8 mouse cellular contexts compared by ENCODE assay signal in genomic region chr4:111414399-111414798, GRCm38 (mm10). TPM values are rescaled to one million over a fixed set of nuclear protein-coding genes. Genes with fewer than 3 reads are reported as not detected.
A peak's percentile ranks its signal among the peaks of the same experiment; 100 is the strongest.
DNase-seq lines count a peak whose midpoint lies in the region; ATAC-seq and TF ChIP-seq lines count a peak whose summit lies in the region.

No protein-coding gene starts in this region.

- no peaks in the 10 kb centered on the region for H3K4me1 ChIP-seq in cerebellum, adult 2 months (ENCODE audit: control insufficient read depth, insufficient read depth, low read length)
- peaks cover 7 to 42% of the 10 kb centered on the region in 2 experiments for H3K4me1 ChIP-seq in CH12.LX (ENCODE audit: control insufficient read depth in 1 of 2, insufficient read depth in 2 of 2)
- peaks cover 28% of the 10 kb centered on the region for H3K4me1 ChIP-seq in forebrain, embryonic 12.5 days
- H3K4me1 ChIP-seq in hindbrain, embryonic 14.5 days (replicated peaks; ENCODE audit: control insufficient read depth, insufficient read depth, low read length) = peaks cover 42% of the 10 kb centered on the region
- H3K4me1 ChIP-seq in liver, embryonic 16.5 days (ENCODE audit: control insufficient read depth, low read depth, low read length) = no peaks in the 10 kb centered on the region

- H3K27me3 ChIP-seq in cerebellum, adult 2 months (ENCODE audit: control insufficient read depth, insufficient read depth, low read length) = peaks cover 3% of the 10 kb centered on the region; the same call in 1 of the 2 replicates
- H3K27me3 ChIP-seq in CH12.LX (replicated peaks) = peaks cover 33% of the 10 kb centered on the region
- H3K27me3 ChIP-seq in forebrain, embryonic 12.5 days = no peaks in the 10 kb centered on the region
- no peaks in the 10 kb centered on the region for H3K27me3 ChIP-seq in hindbrain, embryonic 14.5 days (ENCODE audit: control insufficient read depth, insufficient read depth, low read length)
- peaks cover 19% of the 10 kb centered on the region for H3K27me3 ChIP-seq in liver, embryonic 16.5 days (ENCODE audit: control insufficient read depth, insufficient read depth, low read depth, low read length)

- peak overlapping the region; percentile 58 for H3K4me2 ChIP-seq in CH12.LX (ENCODE audit: insufficient read depth, low read depth, poor library complexity, severe bottlenecking)
- peak overlapping the region; percentile 66 for H3K4me2 ChIP-seq in forebrain, embryonic 12.5 days
- peak overlapping the region; percentile 64 for H3K4me2 ChIP-seq in hindbrain, embryonic 14.5 days (replicated peaks)
- peak overlapping the region; percentile 62 for H3K4me2 ChIP-seq in liver, embryonic 16.5 days (ENCODE audit: low read depth, low read length)

- no peak overlapping the region for H3K27ac ChIP-seq in cerebellum, adult 2 months (ENCODE audit: insufficient read depth, low read length)
- H3K27ac ChIP-seq in CH12.LX (ENCODE audit: insufficient read depth, low read depth) = no peak overlapping the region; the same call in 1 of the 2 replicates
- H3K27ac ChIP-seq in forebrain, embryonic 12.5 days = peak overlapping the region; percentile 19; the same call in 1 of the 2 replicates
- peak overlapping the region; percentile 94 for H3K27ac ChIP-seq in hindbrain, embryonic 14.5 days
- H3K27ac ChIP-seq in liver, embryonic 16.5 days (ENCODE audit: low read length) = no peak overlapping the region

- H3K79me2 ChIP-seq in CH12.LX (replicated peaks; ENCODE audit: control insufficient read depth, extremely low read depth, insufficient read depth, poor library complexity, severe bottlenecking) = peaks cover 36% of the 10 kb centered on the region

- in situ Hi-C loops in CH12.LX (cut with MboI; ENCODE audit: low pct_ligation_motif_present, low pct_unique_long_range_greater_than_20kb, low sequenced_read_pairs) = no loop called here

- H3K9ac ChIP-seq in CH12.LX (ENCODE audit: insufficient read depth, low read depth) = peak overlapping the region; percentile 79; the same call in 1 of the 2 replicates
- peak overlapping the region; percentile 91 for H3K9ac ChIP-seq in forebrain, embryonic 12.5 days
- peak overlapping the region; percentile 98 for H3K9ac ChIP-seq in hindbrain, embryonic 14.5 days
- H3K9ac ChIP-seq in liver, embryonic 16.5 days (ENCODE audit: low read depth, low read length) = no peak overlapping the region

- H3K36me3 ChIP-seq in CH12.LX (replicated peaks in 1 of 2; ENCODE audit: control insufficient read depth in 1 of 2, insufficient read depth in 1 of 2, low read length in 1 of 2) = peaks cover 0 to 14% of the 10 kb centered on the region in 2 experiments
- H3K36me3 ChIP-seq in forebrain, embryonic 12.5 days (replicated peaks) = peaks cover 10% of the 10 kb centered on the region; the same call in 1 of the 2 replicates
- peaks cover 18% of the 10 kb centered on the region for H3K36me3 ChIP-seq in hindbrain, embryonic 14.5 days (replicated peaks; ENCODE audit: control insufficient read depth, insufficient read depth)
- no peaks in the 10 kb centered on the region for H3K36me3 ChIP-seq in liver, embryonic 16.5 days (ENCODE audit: control insufficient read depth, insufficient read depth)

- peak overlapping the region; percentile 49 for H3K4me3 ChIP-seq in cerebellum, adult 2 months (replicated peaks; ENCODE audit: insufficient read depth, low read depth, low read length)
- H3K4me3 ChIP-seq in CH12.LX (replicated peaks in 1 of 3; ENCODE audit: low read depth in 2 of 3, low read length in 2 of 3, poor library complexity in 1 of 3) = peak overlapping the region; percentile 72 to 78 (median 72)
- peak overlapping the region; percentile 85 for H3K4me3 ChIP-seq in forebrain, embryonic 12.5 days (replicated peaks)
- peak overlapping the region; percentile 92 for H3K4me3 ChIP-seq in hindbrain, embryonic 14.5 days (replicated peaks; ENCODE audit: low read length)
- H3K4me3 ChIP-seq in liver, embryonic 16.5 days (ENCODE audit: low read depth, low read length) = peak overlapping the region; percentile 61

- H3K9me3 ChIP-seq in CH12.LX (replicated peaks; ENCODE audit: low read length) = no peaks in the 10 kb centered on the region
- no peaks in the 10 kb centered on the region for H3K9me3 ChIP-seq in forebrain, embryonic 12.5 days
- no peaks in the 10 kb centered on the region for H3K9me3 ChIP-seq in hindbrain, embryonic 14.5 days (ENCODE audit: control insufficient read depth, low read length)
- no peaks in the 10 kb centered on the region for H3K9me3 ChIP-seq in liver, embryonic 16.5 days (replicated peaks; ENCODE audit: control insufficient read depth, low read length)

- TF ChIP-seq RAD21 in CH12.LX (IDR thresholded peaks at IDR 0.05; ENCODE audit: low read depth, low read length) = no peak

- TF ChIP-seq POLR2A in cerebellum, adult 2 months (IDR thresholded peaks at IDR 0.05; ENCODE audit: borderline replicate concordance, insufficient read depth, low read length) = no peak
- TF ChIP-seq POLR2A in CH12.LX (IDR thresholded peaks at IDR 0.05; ENCODE audit: low read depth, low read length) = no peak

- dilution Hi-C loops in CH12.LX (cut with MboI; ENCODE audit: extremely low pct_ligation_motif_present, extremely low pct_unique_long_range_greater_than_20kb, low sequenced_read_pairs) = no loop called here

- peak; percentile 15 for ATAC-seq in forebrain, embryonic 12.5 days (ENCODE audit: low FRiP score)
- ATAC-seq in hindbrain, embryonic 14.5 days (ENCODE audit: low FRiP score) = peak; percentile 16; the same call in 1 of the 2 replicates
- no peak for ATAC-seq in liver, embryonic 16.5 days (ENCODE audit: low read depth)

- under 1% methylated on average over 6 of the region's 6 CpGs for WGBS in cerebellum, adult 2 months
- 0% methylated on average over 6 of the region's 6 CpGs for WGBS in forebrain, embryonic 12.5 days
- WGBS in hindbrain, embryonic 14.5 days = 2% methylated on average over 6 of the region's 6 CpGs
- 4% methylated on average over 6 of the region's 6 CpGs for WGBS in liver, embryonic 16.5 days (ENCODE audit: insufficient replicate concordance)

- no peak for TF ChIP-seq EP300 in CH12.LX (IDR thresholded peaks at IDR 0.05; ENCODE audit: low read length)

- DNase-seq in cerebellum, adult 2 months = peak; percentile 11 to 30
- no peak for DNase-seq in cerebellum, adult 11 months
- DNase-seq in CH12.LX (ENCODE audit: extremely low read depth) = no peak
- DNase-seq in hindbrain, embryonic 14.5 days (ENCODE audit: low spot score) = no peak
- no peak for DNase-seq in B cell, adult 2 months
- DNase-seq in adrenal gland, adult 2 months = no peak

- TF ChIP-seq CTCF in cerebellum, adult 2 months (IDR thresholded peaks at IDR 0.05; ENCODE audit: borderline replicate concordance, insufficient read depth, low read depth, low read length) = no peak
- TF ChIP-seq CTCF in CH12.LX (conservative IDR thresholded peaks at IDR 0.05 in 1 of 2, IDR thresholded peaks at IDR 0.05 in 1 of 2; ENCODE audit: low read depth in 2 of 2, low read length in 2 of 2) = no peak

TF ChIP-seq in CH12.LX, 34 proteins besides CTCF, POLR2A, EP300 and RAD21:
- TF ChIP-seq ETS1 (conservative IDR thresholded peaks at IDR 0.05; ENCODE audit: low read depth, low read length) = no peak
TF ChIP-seq in CH12.LX: peak in this region for 0.

RNA-seq across cellular contexts. Expression of gene Bend5, which starts 0.4 kb away (rescaled TPM):
- polyA plus RNA-seq in cerebellum, adult 2 months (2012; rRNA removed) = 4.4 and 5.2 TPM in 2 replicates
- total RNA-seq in CH12.LX (2012; rRNA removed) (21.8 and 27.1 TPM in 2 replicates), CH12.LX (2014; rRNA removed) (14.8 and 15.6 TPM in 2 replicates)
- polyA plus RNA-seq in CH12.LX (2012; ENCODE audit: insufficient read length, low read depth) = 19.3 and 25.9 TPM in 2 replicates
- 44.4 and 46.5 TPM in 2 replicates for polyA plus RNA-seq in forebrain, embryonic 12.5 days (2016; fragmentation: Nextera tagmentation; extraction: Ambion mirVana)
- 66.8 and 68.0 TPM in 2 replicates for polyA plus RNA-seq in hindbrain, embryonic 14.5 days (2014; fragmentation: Nextera tagmentation; extraction: Ambion mirVana)
- polyA plus RNA-seq in liver, embryonic 16.5 days (2015; fragmentation: Nextera tagmentation; extraction: Ambion mirVana) = 0.54 and 0.86 TPM in 2 replicates
- total RNA-seq in adrenal gland, adult 2 months (2021) = 10 to 100 TPM in 1 of 2 experiments, 1 to 10 TPM in 1; 8.9 to 12.3 TPM
- 41.1 and 43.7 TPM in 2 replicates for polyA plus RNA-seq in adrenal gland, adult 2 months (2012; rRNA removed)

Comparison
In these comparisons a context has a peak if more than half of its experiments do, and no peak if none do; other contexts are left out.
1. DNase-seq: peak in cerebellum, adult 2 months (2 of 2); none in cerebellum, adult 11 months (single experiment), CH12.LX (single experiment), hindbrain, embryonic 14.5 days (single experiment), B cell, adult 2 months (0 of 2) and adrenal gland, adult 2 months (single experiment).
2. H3K27ac ChIP-seq: peak in forebrain, embryonic 12.5 days (single experiment) and hindbrain, embryonic 14.5 days (single experiment); none in cerebellum, adult 2 months (single experiment), CH12.LX (single experiment) and liver, embryonic 16.5 days (single experiment).
3. Peak in every context shown above with its lines, with median percentiles within 50 percentile points of each other: H3K4me3 ChIP-seq and H3K4me2 ChIP-seq.